Mouse (Mus musculus) kidney, postnatal 0 days (tissue): Measurements from ENCODE around the gene Oas1d. TPM values are rescaled to one million over a fixed set of nuclear protein-coding genes. Genes with fewer than 3 reads are reported as not detected.
"Not testable (repeated sequence)": the region's sequence is repeated elsewhere in the genome, so short reads cannot be mapped to it uniquely, and the experiment has no call there.

ENCODE experiments used
- ATAC-seq: fragments of 200-750 bp; cut with Nextera tagmentation; replicated peaks from 2 replicates; pipeline ENCODE4 v1.8.0; 2017; ENCODE audit warnings: low read depth, moderate number of reproducible peaks, moderate TSS enrichment, moderate library complexity; ENCODE audit not compliant: low FRiP score
- DNase-seq: peaks from one replicate; pipeline ENCODE4 v3.0.0-alpha.2; 2016; ENCODE audit warnings: low spot score
- H3K27ac ChIP-seq: fragments of 300-500 bp; sonication (generic); 2 replicates; pipeline ENCODE4 v1.5.1; 2014; ENCODE audit warnings: mild to moderate bottlenecking
- H3K27me3 ChIP-seq: fragments of 300-500 bp; sonication (generic); 2 replicates; pipeline ENCODE4 v1.6.1; 2014; ENCODE audit warnings: low read length, mixed read lengths; ENCODE audit not compliant: insufficient read depth
- H3K36me3 ChIP-seq: fragments of 300-500 bp; sonication (generic); 2 replicates; pipeline ENCODE4 v1.6.1; 2014; ENCODE audit warnings: low read length, mixed read lengths; ENCODE audit not compliant: insufficient read depth
- H3K4me1 ChIP-seq: fragments of 300-500 bp; sonication (generic); replicated peaks from 2 replicates; pipeline ENCODE4 v1.6.1; 2014; ENCODE audit warnings: antibody characterized with exemption, low read length, mixed read lengths; ENCODE audit not compliant: insufficient read depth
- H3K4me2 ChIP-seq: fragments of 300-500 bp; sonication (generic); 2 replicates; pipeline ENCODE4 v1.6.1; 2014; ENCODE audit warnings: mild to moderate bottlenecking, low read length, moderate library complexity, mixed read lengths
- H3K4me3 ChIP-seq: fragments of 300-500 bp; sonication (generic); replicated peaks from 2 replicates; pipeline ENCODE4 v1.5.1; 2014; ENCODE audit warnings: low read depth, low read length
- H3K9ac ChIP-seq: fragments of 300-500 bp; sonication (generic); 2 replicates; pipeline ENCODE4 v1.6.1; 2014; ENCODE audit warnings: low read depth, low read length
- H3K9me3 ChIP-seq: fragments of 300-500 bp; sonication (generic); replicated peaks from 2 replicates; pipeline ENCODE4 v1.6.1; 2016; ENCODE audit warnings: low read length, inconsistent platforms, mixed read lengths
- CTCF ChIP-seq: IDR thresholded peaks from 2 replicates; pipeline ENCODE4 v1.5.1; 2016; ENCODE audit warnings: antibody characterized with exemption, low read depth, mild to moderate bottlenecking, moderate library complexity
- WGBS: fragments of 180-500 bp; shearing (Covaris S2); extraction: QIAGEN DNeasy Blood & Tissue Kit; methylation state at CpG from one replicate; pipeline ENCODE4 v1.1.7; 2014; 5-methylcytosine and 5-hydroxymethylcytosine counted together
- polyA plus RNA-seq: library from polyadenylated mRNA; unstranded; fragments of >200 nt; fragmentation: Nextera tagmentation; extraction: Ambion mirVana; gene quantifications from 2 replicates; pipeline ENCODE4 v1.2.1, GENCODE M21; 2015

Oas1d gene
- polyA plus RNA-seq, 1 experiment from 2014 or later, result not detected

DNA sequence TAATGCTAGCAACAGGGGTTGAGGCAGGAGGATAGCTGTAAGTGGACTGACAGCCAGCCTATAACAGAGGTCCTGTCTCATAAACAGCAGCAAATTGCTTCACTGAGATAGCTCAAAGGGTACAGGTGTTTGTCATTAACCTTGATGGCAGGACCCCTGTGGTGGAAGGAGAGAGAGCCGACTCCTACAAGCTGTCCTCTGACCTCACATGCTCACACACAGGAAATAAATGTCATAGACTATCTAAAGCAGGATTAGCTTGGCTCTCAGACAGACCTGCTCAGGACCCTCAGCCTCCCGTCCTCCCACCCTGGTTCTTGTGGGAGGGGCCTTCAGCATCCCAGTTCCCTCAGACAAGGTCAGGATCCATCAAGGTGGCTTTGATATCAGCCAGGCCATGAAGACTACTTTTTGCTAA, 22.1 kb upstream of the Oas1d start:
- H3K27ac ChIP-seq, result no peak overlapping the region
- WGBS, result 35% methylated on average over 2 of the region's 2 CpGs

DNA sequence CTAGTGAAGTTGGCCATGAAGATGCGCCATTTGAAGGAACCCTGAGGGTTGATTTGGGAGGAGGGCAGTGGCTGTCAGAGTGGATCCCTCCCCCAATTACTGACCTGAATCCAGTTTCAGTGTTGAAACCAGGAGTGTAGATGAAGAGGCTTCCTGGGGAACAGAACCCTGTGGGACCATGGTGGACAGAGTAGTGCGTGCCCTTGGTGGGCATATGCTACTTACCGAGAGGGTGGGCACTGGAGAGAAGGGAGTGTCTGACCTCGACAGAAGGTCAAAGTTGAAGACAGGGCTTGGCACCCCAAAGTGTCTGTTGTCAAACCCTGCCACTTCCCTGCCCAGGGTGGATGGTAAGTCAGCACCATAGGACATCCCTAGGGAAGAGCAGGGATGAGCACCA, 20.5 kb upstream of the Oas1d start:
- not testable (repeated sequence) for H3K4me3 ChIP-seq, H3K9ac ChIP-seq, H3K27ac ChIP-seq, H3K9me3 ChIP-seq, H3K4me1 ChIP-seq, ATAC-seq, H3K27me3 ChIP-seq, H3K4me2 ChIP-seq, DNase-seq, H3K36me3 ChIP-seq
- WGBS, result 90% methylated on average over 4 of the region's 4 CpGs

More for the DNA sequence above, 22.1 kb upstream of the Oas1d start:
- no peaks in the 10 kb centered on the region for H3K4me1 ChIP-seq
- H3K27me3 ChIP-seq, result no peaks in the 10 kb centered on the region
- no peaks in the 10 kb centered on the region for H3K36me3 ChIP-seq
- H3K4me3 ChIP-seq, result no peak overlapping the region
- H3K4me2 ChIP-seq, result no peak overlapping the region
- no peak overlapping the region for H3K9ac ChIP-seq
- no peak for TF ChIP-seq CTCF
- no peak for DNase-seq
- no peak for ATAC-seq
- H3K9me3 ChIP-seq, result no peaks in the 10 kb centered on the region

DNA sequence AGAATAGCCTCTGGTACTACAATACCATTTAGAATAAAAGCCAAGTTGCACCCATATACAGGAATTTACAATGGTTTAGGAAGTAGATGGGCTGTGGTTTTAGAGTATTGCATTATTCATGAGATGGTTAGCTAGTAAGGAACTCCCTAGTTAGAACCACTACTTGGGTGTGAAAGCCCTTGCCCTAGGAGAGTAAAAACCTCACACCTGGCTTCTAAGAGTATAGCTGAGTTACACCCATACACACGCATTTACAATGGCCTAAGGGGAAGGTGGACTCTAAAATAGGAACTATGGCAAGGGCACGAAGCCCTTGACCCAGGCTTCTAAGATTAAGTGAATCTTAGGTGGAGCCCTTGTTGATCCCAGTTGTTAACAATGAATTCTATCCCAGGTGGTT, 19.6 kb upstream of the Oas1d start:
- H3K36me3 ChIP-seq, H3K27me3 ChIP-seq, ATAC-seq, H3K4me2 ChIP-seq, H3K27ac ChIP-seq, H3K4me3 ChIP-seq, H3K4me1 ChIP-seq, H3K9me3 ChIP-seq, H3K9ac ChIP-seq, DNase-seq: not testable (repeated sequence)
- WGBS, result 79% methylated on average over 2 of the region's 2 CpGs

DNA sequence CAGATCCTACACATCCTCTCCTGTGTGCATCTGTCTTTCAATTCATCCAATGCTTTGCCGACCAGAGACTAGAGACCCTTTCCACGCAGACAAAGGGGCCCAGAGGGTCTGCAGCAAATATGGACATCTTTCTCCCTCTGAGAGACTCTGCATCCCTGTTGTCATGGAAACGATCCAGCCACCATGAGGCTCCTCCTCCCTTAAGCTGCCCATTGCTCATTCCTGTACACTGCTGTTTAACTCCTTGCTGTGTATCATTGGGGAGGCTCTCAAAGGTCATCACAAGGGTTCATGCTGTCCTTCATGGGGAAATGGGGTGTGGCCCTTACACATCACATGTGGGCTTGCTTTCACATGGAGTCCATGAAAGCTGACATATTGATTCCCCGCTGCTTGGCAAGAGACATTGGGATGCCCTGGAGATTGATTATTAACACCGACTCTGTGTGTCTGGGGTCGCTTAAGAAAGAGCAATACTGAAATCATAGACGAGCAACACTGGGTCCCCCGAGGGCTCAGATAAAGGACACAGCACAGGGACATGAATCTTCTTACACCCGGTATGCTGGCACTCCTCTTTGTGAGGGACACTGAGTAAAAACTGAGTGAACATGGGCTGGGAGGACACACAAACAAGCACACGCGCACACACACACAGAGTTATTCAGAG, 19.0 kb upstream of the Oas1d start:
- Histone ChIP-seq H3K4me2 (no peak overlapping the region), H3K9ac (no peak overlapping the region), H3K36me3 (no peaks in the 10 kb centered on the region), H3K27me3 (no peaks in the 10 kb centered on the region), H3K4me1 (no peaks in the 10 kb centered on the region), H3K27ac (no peak overlapping the region), H3K4me3 (no peak overlapping the region), H3K9me3 (no peaks in the 10 kb centered on the region)
- no peak for TF ChIP-seq CTCF
- DNase-seq, result no peak
- WGBS, result 88% methylated on average over 11 of the region's 11 CpGs
- no peak for ATAC-seq

DNA sequence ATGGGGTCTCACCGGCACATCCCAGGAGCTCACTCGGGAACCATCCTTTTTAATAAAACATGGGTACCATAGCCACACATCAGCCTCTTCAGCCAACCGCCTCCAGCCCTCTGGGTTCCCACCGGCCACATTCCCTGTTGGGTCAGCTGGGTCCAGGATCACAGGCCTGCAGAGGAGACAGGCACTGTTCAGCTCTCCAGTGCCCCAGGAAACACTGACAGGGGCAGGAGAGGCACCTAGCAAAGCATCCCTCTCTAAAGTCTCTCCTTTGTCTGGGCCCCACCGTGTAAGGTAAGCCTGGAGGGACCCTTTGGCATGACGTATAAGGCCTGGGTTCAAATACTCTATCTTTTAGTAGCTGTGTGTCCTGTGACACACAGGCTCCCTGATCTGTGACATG, 16.0 kb upstream of the Oas1d start:
- H3K4me1 ChIP-seq, result no peaks in the 10 kb centered on the region
- no peaks in the 10 kb centered on the region for H3K27me3 ChIP-seq
- no peak for TF ChIP-seq CTCF
- H3K9ac ChIP-seq, result no peak overlapping the region
- WGBS, result 88% methylated on average over 6 of the region's 6 CpGs
- DNase-seq, result no peak
- H3K4me2 ChIP-seq, result no peak overlapping the region
- H3K4me3 ChIP-seq, result no peak overlapping the region
- H3K9me3 ChIP-seq, result no peaks in the 10 kb centered on the region
- H3K36me3 ChIP-seq, result no peaks in the 10 kb centered on the region
- ATAC-seq, result no peak
- H3K27ac ChIP-seq, result no peak overlapping the region

DNA sequence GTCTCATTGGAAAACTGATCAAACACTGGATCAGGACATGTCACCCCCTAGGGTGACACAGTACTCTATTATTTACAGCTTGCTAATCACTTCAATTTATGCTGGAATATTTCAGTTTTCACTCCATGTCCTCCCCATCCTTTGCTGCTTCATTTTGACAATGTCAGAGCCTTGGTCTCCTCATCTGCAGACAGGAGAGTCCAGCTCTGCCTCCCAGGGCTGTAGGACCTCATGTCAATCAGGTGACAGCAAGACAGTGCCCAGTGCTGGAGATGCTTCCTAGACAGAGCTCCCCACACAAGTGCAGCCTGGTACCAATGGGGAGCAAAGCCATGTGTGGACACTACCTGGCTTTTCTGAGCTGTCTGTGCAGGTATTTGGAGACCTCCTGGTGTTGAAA, 15.6 kb upstream of the Oas1d start:
- Histone ChIP-seq H3K4me2 (no peak overlapping the region), H3K27me3 (no peaks in the 10 kb centered on the region), H3K9me3 (no peaks in the 10 kb centered on the region), H3K4me3 (no peak overlapping the region), H3K4me1 (no peaks in the 10 kb centered on the region), H3K27ac (no peak overlapping the region), H3K9ac (no peak overlapping the region), H3K36me3 (no peaks in the 10 kb centered on the region)
- no peak for TF ChIP-seq CTCF
- ATAC-seq (no peak), DNase-seq (no peak)

DNA sequence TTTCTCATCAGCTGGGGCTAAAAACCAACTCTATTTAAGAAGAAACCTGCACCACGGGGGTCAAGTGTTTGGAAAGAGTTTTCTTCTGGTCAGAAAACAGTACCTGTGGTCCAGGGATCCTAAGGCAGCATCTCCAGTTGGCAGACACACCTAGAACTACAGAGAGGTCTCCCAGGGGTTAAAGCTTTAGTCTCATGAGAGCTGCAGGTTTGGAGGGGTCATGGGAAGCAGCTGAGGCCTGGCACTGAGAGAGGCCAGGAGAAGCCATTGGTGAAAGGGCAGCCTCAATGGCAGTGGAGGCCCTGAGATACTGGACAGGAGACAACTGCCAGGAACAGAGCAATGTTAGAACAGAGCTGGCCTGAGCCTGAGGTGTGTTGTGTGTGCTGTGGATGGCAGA, 13.7 kb upstream of the Oas1d start:
- no peaks in the 10 kb centered on the region for H3K27me3 ChIP-seq
- no peak for TF ChIP-seq CTCF
- H3K9me3 ChIP-seq, result no peaks in the 10 kb centered on the region
- WGBS, result 65% methylated on average over 1 of the region's 1 CpGs
- H3K4me3 ChIP-seq, result no peak overlapping the region
- no peak overlapping the region for H3K9ac ChIP-seq
- no peak overlapping the region for H3K4me2 ChIP-seq
- H3K36me3 ChIP-seq, result no peaks in the 10 kb centered on the region
- no peak overlapping the region for H3K27ac ChIP-seq
- no peak for DNase-seq
- no peaks in the 10 kb centered on the region for H3K4me1 ChIP-seq
- no peak for ATAC-seq
